Mouse (Mus musculus) neutrophil, adult 5-6 weeks (primary cell): ENCODE results near the gene Tbc1d16. TPM values are rescaled to one million over a fixed set of nuclear protein-coding genes. Genes with fewer than 3 reads are reported as not detected.

Source experiments
- ATAC-seq: fragments of 151-379, 151-347 bp; 2 replicates; pipeline ENCODE4 v1.8.0; 2017; ENCODE audit warnings: mild to moderate bottlenecking, moderate TSS enrichment; ENCODE audit not compliant: insufficient number of reproducible peaks, poor library complexity, low FRiP score, severe bottlenecking; ENCODE audit errors: extremely low read depth
- total RNA-seq: library from RNA; stranded (forward); fragments of 200-1000 nt; gene quantifications from 2 replicates; pipeline ENCODE4 v1.2.3, GENCODE M21; 2017

The Tbc1d16 gene
- total RNA-seq, 1 experiment from 2014 or later = 0.23 TPM

- ATAC-seq = no peak
These were observed 16.5 kb downstream of the Tbc1d16 start for GRCm38 (mm10) chr11:119211604-119212309.

DNA sequence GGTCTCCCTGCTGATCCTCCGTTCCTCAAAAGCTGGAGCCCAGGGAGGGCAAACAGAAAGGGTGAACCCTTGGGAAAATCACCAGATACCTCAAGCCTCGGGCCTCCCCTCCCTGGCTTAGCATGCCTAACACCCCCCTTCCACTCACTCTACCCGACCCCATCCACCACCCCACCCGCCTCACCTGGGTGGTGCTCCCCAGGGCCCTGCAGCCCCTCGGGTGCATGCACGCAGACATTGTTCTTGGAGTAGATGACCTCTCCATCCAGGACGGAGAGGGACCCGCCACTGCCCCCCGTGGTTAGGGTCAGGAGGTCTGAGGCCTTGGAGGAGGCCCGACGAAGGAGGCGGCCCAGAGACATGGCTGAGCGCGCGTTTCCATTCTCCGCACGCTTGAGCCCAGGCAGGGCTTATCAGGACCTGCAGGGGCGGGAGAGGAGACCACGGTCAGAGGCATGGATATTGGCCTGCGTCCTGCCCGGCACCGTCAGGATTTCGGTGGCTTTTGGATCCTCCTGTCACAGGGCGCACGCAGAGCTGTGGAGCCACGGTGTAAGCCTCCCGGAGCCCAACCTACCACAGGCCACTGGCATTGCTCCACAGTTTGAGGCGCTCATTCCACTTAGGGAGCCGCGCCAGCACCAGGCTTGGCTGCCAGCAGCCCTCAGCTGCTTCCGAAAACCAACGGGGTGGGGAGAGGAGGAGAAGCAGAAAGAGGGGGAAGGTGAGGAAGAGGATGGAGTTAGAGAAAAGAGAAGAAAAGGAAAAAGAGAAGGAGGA lies 17.8 kb downstream of the Tbc1d16 start:
- ATAC-seq = no peak

GRCm38 (mm10) chr11:119209371-119210025 lies 18.8 kb downstream of the Tbc1d16 start:
- ATAC-seq = no peak

- ATAC-seq = no peak
These were observed 19.4 kb downstream of the Tbc1d16 start for GRCm38 (mm10) chr11:119208870-119209370.

- ATAC-seq = no peak
These were observed 20.3 kb downstream of the Tbc1d16 start for GRCm38 (mm10) chr11:119207986-119208385.

- peak; percentile 51 for ATAC-seq
These were observed 21.7 kb downstream of the Tbc1d16 start for GRCm38 (mm10) chr11:119206562-119206961.

DNA sequence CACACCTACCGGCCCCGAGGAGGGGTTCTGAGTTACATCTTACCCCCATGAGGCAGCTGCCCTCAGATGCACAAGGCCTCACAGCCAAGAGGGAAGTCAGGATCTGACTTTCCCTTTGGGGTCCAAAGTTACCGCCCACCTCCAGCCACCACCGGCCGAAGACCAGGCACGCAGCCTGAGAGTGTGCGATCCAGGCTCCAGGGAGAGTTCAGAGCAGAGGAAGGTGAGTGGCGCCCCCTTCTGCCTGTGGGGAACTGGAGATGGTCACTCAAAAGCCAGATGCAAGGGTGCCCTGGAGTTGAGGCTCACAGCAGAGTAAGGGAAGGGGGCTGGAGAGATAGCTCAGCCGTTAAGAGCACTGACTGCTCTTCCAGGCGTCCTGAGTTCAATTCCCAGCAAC lies 22.6 kb downstream of the Tbc1d16 start:
- no peak for ATAC-seq

GRCm38 (mm10) chr11:119203423-119203822 lies 24.9 kb downstream of the Tbc1d16 start:
- no peak for ATAC-seq

DNA sequence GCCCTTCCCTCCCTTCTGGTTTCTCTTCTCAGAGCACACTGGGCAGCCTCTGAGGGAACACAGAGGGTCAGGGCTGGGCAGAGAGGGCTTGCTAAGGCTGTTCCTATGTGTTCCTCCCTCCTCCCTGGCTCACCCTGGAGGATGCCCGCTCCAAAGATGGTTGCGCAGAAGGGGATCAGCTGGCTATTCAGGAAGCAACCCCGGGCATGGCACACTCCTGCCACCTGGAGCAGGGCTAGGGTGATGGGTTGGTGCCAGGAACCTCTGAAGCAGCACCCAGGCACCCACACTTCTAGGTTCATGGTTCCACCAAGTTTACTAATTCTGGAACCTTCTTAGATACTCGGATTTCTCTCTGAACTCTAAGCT lies 29.1 kb downstream of the Tbc1d16 start:
- no peak for ATAC-seq

- no peak for ATAC-seq
These were observed 29.6 kb downstream of the Tbc1d16 start for GRCm38 (mm10) chr11:119198564-119199232.

DNA sequence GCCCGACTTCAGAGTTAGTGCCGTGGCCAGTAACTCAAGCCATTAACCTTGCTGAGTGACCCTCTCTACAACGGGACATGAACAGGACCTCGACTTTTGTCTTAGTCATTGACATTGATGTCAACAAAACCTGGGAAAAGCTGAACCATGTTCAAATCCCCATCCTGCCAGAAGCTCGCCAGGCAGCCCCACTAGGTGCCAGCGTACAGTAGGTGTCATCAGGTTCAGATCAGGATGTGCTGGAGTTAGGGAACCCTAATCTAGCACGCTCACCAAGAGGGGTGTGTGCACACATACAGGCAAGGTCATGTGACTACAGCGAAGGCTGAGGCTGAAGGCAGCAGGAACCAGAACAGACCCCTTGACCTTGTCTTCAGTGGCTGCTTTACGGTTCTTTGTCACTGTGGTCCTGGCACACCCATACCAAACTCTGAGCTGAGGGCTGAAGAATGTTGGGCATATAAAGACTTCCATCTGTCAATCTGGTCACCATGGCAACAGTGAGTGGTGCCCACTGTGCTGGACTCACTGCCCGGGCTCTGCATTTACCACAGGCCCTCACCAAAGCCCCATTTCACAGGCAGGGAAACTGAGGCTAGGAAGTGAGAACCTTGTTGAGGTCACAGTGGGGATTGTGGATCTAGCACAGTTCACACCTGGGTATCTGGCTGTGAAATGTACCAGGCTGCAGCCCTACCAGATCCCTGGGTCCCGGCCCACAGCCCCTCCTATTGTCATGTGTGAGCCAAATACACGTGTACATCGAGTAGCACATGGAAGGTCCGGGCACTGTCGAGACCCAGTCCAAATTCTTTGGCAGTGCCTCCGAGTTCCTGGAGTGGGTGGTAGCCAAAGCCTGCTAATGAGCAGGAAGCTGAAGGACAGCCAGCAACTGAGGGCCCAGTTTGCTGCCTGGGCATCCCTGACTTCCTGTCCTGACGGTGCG lies 30.4 kb downstream of the Tbc1d16 start:
- ATAC-seq = no peak

GRCm38 (mm10) chr11:119192605-119193004 lies 35.7 kb downstream of the Tbc1d16 start:
- ATAC-seq = no peak

- ATAC-seq = no peak
These were observed 36.1 kb downstream of the Tbc1d16 start for GRCm38 (mm10) chr11:119192176-119192575.

- ATAC-seq = no peak
These were observed 36.7 kb downstream of the Tbc1d16 start for GRCm38 (mm10) chr11:119191606-119192081.

DNA sequence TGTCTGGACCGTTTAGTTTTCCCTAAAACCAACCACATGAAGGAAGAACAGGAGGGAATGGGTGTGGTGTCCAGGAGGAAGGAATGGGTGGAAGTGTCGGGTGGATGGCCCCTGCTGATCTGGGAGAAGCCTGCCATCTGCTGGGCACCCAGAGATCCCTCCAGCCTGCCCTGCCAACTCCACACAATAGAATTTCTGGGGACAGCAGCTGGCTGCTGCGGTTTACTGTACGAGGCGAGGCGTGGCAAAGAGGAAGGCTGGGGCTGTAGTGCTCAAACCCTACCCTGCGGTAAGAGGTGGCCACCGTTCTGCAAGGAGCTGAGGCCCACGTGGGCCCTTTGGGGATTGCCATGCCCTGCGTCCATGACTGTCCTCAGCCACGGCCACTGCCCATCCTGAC lies 37.8 kb downstream of the Tbc1d16 start:
- ATAC-seq = peak; percentile 56

DNA sequence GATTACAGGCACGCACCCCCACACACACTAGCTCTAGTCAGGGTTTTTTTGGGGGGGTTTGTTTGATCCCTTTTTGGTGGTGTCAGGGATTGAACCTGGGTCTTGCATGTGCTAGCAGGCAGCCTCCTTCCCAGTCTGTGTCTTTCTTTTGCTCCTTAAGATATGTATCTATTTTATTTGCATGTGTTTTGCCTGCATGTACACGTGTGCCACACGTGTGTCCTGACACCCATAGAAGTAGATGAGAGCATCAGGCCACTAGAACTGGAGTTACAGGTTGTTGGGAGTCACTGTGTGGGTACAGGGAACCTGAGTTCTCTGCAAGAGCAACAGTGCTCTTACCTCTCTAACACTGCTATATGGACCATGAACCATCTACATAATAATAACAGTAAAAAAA lies 39.0 kb downstream of the Tbc1d16 start:
- no peak for ATAC-seq

- no peak for ATAC-seq
These were observed 39.9 kb downstream of the Tbc1d16 start for GRCm38 (mm10) chr11:119188389-119188788.

GRCm38 (mm10) chr11:119187800-119188197 lies 40.5 kb downstream of the Tbc1d16 start:
- ATAC-seq = no peak
